Mouse (Mus musculus) forebrain, postnatal 0 days (tissue): ENCODE results near the gene Cd55b. TPM values are rescaled to one million over a fixed set of nuclear protein-coding genes. Genes with fewer than 3 reads are reported as not detected.
"Not testable (repeated sequence)": the region's sequence is repeated elsewhere in the genome, so short reads cannot be mapped to it uniquely, and the experiment has no call there.

Experiments used
- ATAC-seq: fragments of 200-750 bp; cut with Nextera tagmentation; 2 replicates; pipeline ENCODE4 v1.8.0; 2017; ENCODE audit warnings: mild to moderate bottlenecking, moderate library complexity
- DNase-seq: peaks from one replicate; pipeline ENCODE4 v3.0.0-alpha.2; 2015
- H3K27ac ChIP-seq: fragments of 300-500 bp; sonication (generic); 2 replicates; pipeline ENCODE4 v1.5.1; 2014; ENCODE audit warnings: low read depth, mild to moderate bottlenecking, antibody characterized with exemption, low read length, moderate library complexity, mixed read lengths
- H3K27me3 ChIP-seq: fragments of 300-500 bp; sonication (generic); 2 replicates; pipeline ENCODE4 v1.6.1; 2014; ENCODE audit warnings: mild to moderate bottlenecking, low read length, mixed read lengths; ENCODE audit not compliant: insufficient read depth
- H3K36me3 ChIP-seq: fragments of 300-500 bp; sonication (generic); 2 replicates; pipeline ENCODE4 v1.6.1; 2014; ENCODE audit warnings: mild to moderate bottlenecking, moderate library complexity; ENCODE audit not compliant: insufficient read depth
- H3K4me1 ChIP-seq: fragments of 300-500 bp; sonication (generic); 2 replicates; pipeline ENCODE4 v1.6.1; 2014; ENCODE audit warnings: antibody characterized with exemption; ENCODE audit not compliant: insufficient read depth
- H3K4me2 ChIP-seq: fragments of 300-500 bp; sonication (generic); 2 replicates; pipeline ENCODE4 v1.6.1; 2014; ENCODE audit warnings: low read depth, mild to moderate bottlenecking, moderate library complexity
- H3K4me3 ChIP-seq: fragments of 300-500 bp; sonication (generic); 2 replicates; pipeline ENCODE4 v1.5.1; 2014; ENCODE audit warnings: low read depth, low read length, mixed read lengths
- H3K9ac ChIP-seq: fragments of 300-500 bp; sonication (generic); 2 replicates; pipeline ENCODE4 v1.6.1; 2014; ENCODE audit warnings: mild to moderate bottlenecking
- H3K9me3 ChIP-seq: fragments of 300-500 bp; sonication (generic); 2 replicates; pipeline ENCODE4 v1.6.1; 2016; ENCODE audit warnings: low read length
- CTCF ChIP-seq: sonication (generic); IDR thresholded peaks from 2 replicates; pipeline ENCODE4 v1.5.1; 2016; ENCODE audit warnings: antibody characterized with exemption, control low read depth, low read depth
- WGBS: fragments of 180-500 bp; shearing (Covaris S2); extraction: QIAGEN DNeasy Blood & Tissue Kit; methylation state at CpG from one replicate; pipeline ENCODE4 v1.1.7; 2014; 5-methylcytosine and 5-hydroxymethylcytosine counted together
- polyA plus RNA-seq: library from polyadenylated mRNA; unstranded; fragments of >200 nt; fragmentation: Nextera tagmentation; extraction: Ambion mirVana; gene quantifications from 2 replicates; pipeline ENCODE4 v1.2.1, GENCODE M21; 2015
- total RNA-seq: library from RNA; depleted of rRNA; stranded (reverse); fragments of >200 nt; gene quantifications from 2 replicates; pipeline ENCODE4 v1.2.3, GENCODE M21; 2014

The Cd55b gene
- total and polyA plus RNA-seq, 2 experiments from 2014 or later: not detected

- Histone ChIP-seq H3K9me3 (no peaks in the 10 kb centered on the region), H3K27me3 (no peaks in the 10 kb centered on the region), H3K9ac (no peak overlapping the region), H3K4me1 (no peaks in the 10 kb centered on the region), H3K27ac (no peak overlapping the region), H3K4me3 (no peak overlapping the region), H3K4me2 (no peak overlapping the region), H3K36me3 (no peaks in the 10 kb centered on the region)
- DNase-seq (no peak), ATAC-seq (no peak)
- WGBS: 77% methylated on average over 4 of the region's 4 CpGs
- TF ChIP-seq CTCF: no peak
Observed at GRCm38 (mm10) chr1:130430920-130431319, 8.1 kb upstream of the Cd55b start.

GRCm38 (mm10) chr1:130428667-130429066 is 5.9 kb upstream of the Cd55b start:
- H3K27me3 ChIP-seq, H3K36me3 ChIP-seq, DNase-seq, H3K9me3 ChIP-seq, ATAC-seq, H3K4me3 ChIP-seq, H3K27ac ChIP-seq, H3K4me1 ChIP-seq, H3K9ac ChIP-seq, H3K4me2 ChIP-seq: not testable (repeated sequence)

DNA sequence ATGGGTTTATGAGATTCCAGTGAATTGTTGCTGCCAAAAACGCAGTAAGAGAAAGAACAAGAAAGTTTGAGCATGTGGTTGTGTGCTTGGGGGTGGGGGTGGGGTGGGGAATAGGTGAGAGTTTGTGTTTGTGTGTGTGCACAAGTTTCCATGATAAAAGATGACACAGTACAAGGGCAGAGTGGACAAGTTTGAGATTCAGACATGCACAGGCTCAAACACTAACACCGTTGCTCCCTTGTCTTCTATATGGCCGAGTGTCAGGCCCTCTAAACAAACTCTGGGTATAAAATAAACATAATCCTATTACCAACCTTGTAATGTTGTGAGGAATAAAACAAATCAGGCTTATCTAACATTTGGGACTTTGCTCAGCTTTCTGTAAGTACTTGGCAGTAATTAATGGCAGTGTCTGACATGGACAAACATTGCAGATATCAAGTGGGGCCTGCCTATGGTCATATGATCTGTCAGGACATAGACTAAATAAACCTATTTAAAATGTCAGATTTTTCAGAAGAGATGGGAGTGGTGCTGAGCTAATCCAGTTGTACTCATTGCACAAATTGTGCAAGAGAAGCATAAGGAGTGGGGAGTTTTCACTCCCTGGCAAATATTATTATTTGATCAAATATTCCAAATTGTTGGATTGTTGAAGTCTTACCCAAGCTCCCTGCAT is 4.5 kb upstream of the Cd55b start:
- H3K4me2 ChIP-seq, H3K27me3 ChIP-seq, H3K4me3 ChIP-seq, H3K9ac ChIP-seq, H3K9me3 ChIP-seq, H3K4me1 ChIP-seq, H3K36me3 ChIP-seq, ATAC-seq, H3K27ac ChIP-seq, DNase-seq: not testable (repeated sequence)
- WGBS: 61% methylated on average over 2 of the region's 3 CpGs

DNA sequence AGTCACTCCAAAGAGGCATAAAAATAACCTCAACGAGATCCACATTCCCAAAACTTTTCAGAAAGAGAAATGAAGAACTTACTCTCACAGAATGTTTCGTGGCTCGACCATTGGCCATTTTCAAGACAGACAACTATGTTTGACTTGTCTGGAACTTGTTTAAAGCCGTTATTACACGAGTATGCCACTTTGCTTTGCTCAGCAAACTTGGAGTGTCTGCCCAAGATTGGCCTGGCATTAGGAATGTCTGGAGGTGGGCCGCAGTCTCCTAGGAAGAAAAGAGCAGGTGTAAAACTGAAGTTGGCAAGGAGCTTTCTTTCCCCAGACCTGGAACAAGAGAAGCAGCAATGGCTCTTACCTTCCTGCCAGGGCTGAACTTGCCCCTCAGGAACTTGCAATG is 776 bp downstream of the Cd55b start:
- not testable (repeated sequence) for H3K27me3 ChIP-seq, H3K36me3 ChIP-seq, H3K4me2 ChIP-seq, H3K9me3 ChIP-seq, H3K27ac ChIP-seq, DNase-seq, ATAC-seq, H3K4me3 ChIP-seq, H3K4me1 ChIP-seq, H3K9ac ChIP-seq
- WGBS: no CpG with 5 or more reads among the region's 6 CpGs

GRCm38 (mm10) chr1:130397109-130397508 is 25.7 kb downstream of the Cd55b start:
- not testable (repeated sequence) for ATAC-seq, H3K27me3 ChIP-seq, H3K4me1 ChIP-seq, H3K4me3 ChIP-seq, DNase-seq, H3K27ac ChIP-seq, H3K4me2 ChIP-seq, H3K9ac ChIP-seq, H3K36me3 ChIP-seq, H3K9me3 ChIP-seq

DNA sequence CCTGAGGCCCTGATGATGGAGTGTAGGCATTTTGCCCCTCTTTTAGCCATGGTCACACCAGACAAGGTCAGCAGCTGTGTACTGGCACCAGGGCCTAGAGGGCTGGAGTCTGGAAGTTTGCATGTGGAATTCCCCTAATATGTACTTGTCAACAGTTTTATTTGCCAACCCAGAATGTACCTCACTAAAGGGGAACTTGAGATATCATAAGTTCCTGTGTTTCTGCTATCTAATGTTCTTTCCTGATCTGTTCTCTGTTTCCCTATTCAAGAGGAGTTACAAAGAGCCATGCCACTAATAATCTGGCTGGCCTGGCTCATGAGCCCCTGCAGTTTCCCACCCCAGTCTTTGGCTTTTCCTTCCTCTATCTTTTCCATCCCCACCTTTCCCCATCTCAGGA is 35.5 kb downstream of the Cd55b start:
- not testable (repeated sequence) for ATAC-seq, H3K4me1 ChIP-seq, H3K9ac ChIP-seq, H3K27me3 ChIP-seq, H3K27ac ChIP-seq, H3K36me3 ChIP-seq, H3K4me2 ChIP-seq, H3K4me3 ChIP-seq, DNase-seq, H3K9me3 ChIP-seq

DNA sequence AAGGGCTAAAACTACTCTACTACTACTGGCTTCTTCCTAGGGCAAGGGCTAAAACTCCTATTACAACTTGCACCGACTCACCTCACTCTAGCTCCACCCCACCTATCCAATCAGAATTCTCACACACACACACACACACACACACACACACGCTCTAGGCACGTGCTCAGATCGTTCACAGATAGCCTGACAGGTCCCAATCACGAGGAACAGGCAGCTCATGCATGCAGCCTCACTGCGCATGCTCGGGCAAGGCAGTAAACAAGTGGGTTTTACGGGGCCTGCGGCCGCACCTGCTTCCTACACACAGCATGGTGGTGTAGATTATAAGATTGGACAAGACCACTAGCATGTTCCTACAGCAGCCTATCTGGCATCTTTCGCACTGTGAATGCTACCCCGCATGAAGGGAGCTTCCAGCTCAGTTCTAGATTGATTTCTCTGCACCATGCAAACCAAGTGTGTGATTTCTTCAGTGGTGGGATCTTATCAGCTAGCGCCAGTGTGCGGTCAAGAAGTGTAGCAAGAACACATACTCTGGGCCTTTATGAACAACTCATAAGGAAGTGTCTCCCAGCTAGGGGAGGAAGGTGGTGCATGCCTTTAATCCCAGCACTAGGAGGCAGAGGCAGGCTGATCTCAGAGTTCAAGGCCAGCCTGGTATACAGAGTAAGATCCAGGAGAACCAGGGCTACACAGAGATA is 44.9 kb downstream of the Cd55b start:
- Histone ChIP-seq H3K9me3 (no peaks in the 10 kb centered on the region), H3K4me3 (no peak overlapping the region), H3K9ac (no peak overlapping the region), H3K27ac (no peak overlapping the region), H3K4me2 (no peak overlapping the region), H3K4me1 (no peaks in the 10 kb centered on the region), H3K27me3 (no peaks in the 10 kb centered on the region), H3K36me3 (no peaks in the 10 kb centered on the region)
- WGBS: 92% methylated on average over 14 of the region's 14 CpGs
- DNase-seq (no peak), ATAC-seq (no peak)
- TF ChIP-seq CTCF: no peak
